Mouse (Mus musculus) heart, embryonic 16.5 days (tissue): ENCODE data around the gene Etv6. TPM values are rescaled to one million over a fixed set of nuclear protein-coding genes. Genes with fewer than 3 reads are reported as not detected.

Experiments used
- ATAC-seq: fragments of 200-750 bp; cut with Nextera tagmentation; replicated peaks from 2 replicates; pipeline ENCODE4 v1.8.0; 2017; ENCODE audit warnings: moderate number of reproducible peaks; ENCODE audit not compliant: insufficient read depth, low FRiP score; ENCODE audit errors: extremely low read depth
- H3K27ac ChIP-seq: fragments of 300-500 bp; sonication (generic); 2 replicates; pipeline ENCODE4 v1.5.1; 2014; ENCODE audit warnings: mild to moderate bottlenecking, low read length, control low read depth, moderate library complexity
- H3K27me3 ChIP-seq: fragments of 300-500 bp; sonication (generic); 2 replicates; pipeline ENCODE4 v1.6.1; 2014; ENCODE audit warnings: low read length, mixed read lengths; ENCODE audit not compliant: control insufficient read depth, insufficient read depth
- H3K36me3 ChIP-seq: fragments of 300-500 bp; sonication (generic); 2 replicates; pipeline ENCODE4 v1.6.1; 2014; ENCODE audit not compliant: control insufficient read depth, insufficient read depth
- H3K4me1 ChIP-seq: fragments of 300-500 bp; sonication (generic); 2 replicates; pipeline ENCODE4 v1.6.1; 2014; ENCODE audit warnings: low read length, mixed read lengths; ENCODE audit not compliant: control insufficient read depth, insufficient read depth
- H3K4me2 ChIP-seq: fragments of 300-500 bp; sonication (generic); 2 replicates; pipeline ENCODE4 v1.6.1; 2014; ENCODE audit warnings: low read depth, mild to moderate bottlenecking, control low read depth, low read length
- H3K4me3 ChIP-seq: fragments of 300-500 bp; sonication (generic); 2 replicates; pipeline ENCODE4 v1.5.1; 2014; ENCODE audit warnings: mild to moderate bottlenecking, control low read depth, low read length
- H3K9ac ChIP-seq: fragments of 300-500 bp; sonication (generic); 2 replicates; pipeline ENCODE4 v1.6.1; 2014; ENCODE audit warnings: low read length, control low read depth
- H3K9me3 ChIP-seq: fragments of 300-500 bp; sonication (generic); replicated peaks from 2 replicates; pipeline ENCODE4 v1.6.1; 2016; ENCODE audit warnings: low read length; ENCODE audit not compliant: control insufficient read depth
- whole genome bisulfite sequencing: fragments of 180-500 bp; shearing (Covaris S2); extraction: QIAGEN DNeasy Blood & Tissue Kit; methylation state at CpG from one replicate; pipeline ENCODE4 v1.1.7; 2014; 5-methylcytosine and 5-hydroxymethylcytosine counted together
- polyA plus RNA-seq: library from polyadenylated mRNA; unstranded; fragments of >200 nt; fragmentation: Nextera tagmentation; extraction: Ambion mirVana; gene quantifications from 2 replicates; pipeline ENCODE4 v1.2.1, GENCODE M21; 2015

Gene Etv6
- polyA plus RNA-seq, 1 experiment from 2014 or later: 12.3 TPM

- Histone ChIP-seq H3K4me3 (no peak overlapping the region), H3K9ac (no peak overlapping the region), H3K9me3 (0 out of 2 replicates have a peak, but pooled peaks cover 6% of the 10 kb centered on the region), H3K4me1 (no peaks in the 10 kb centered on the region), H3K27ac (no peak overlapping the region), H3K4me2 (no peak overlapping the region), H3K36me3 (no peaks in the 10 kb centered on the region), H3K27me3 (no peaks in the 10 kb centered on the region)
- 86% methylated on average over 2 of the region's 2 CpGs for WGBS
- no peak for ATAC-seq
Observed at GRCm38 (mm10) chr6:134026264-134026663, 9.2 kb upstream of the Etv6 start.

- no peaks in the 10 kb centered on the region for H3K4me1 ChIP-seq
- no peak overlapping the region for H3K27ac ChIP-seq
- no peak overlapping the region for H3K4me2 ChIP-seq
- H3K4me3 ChIP-seq: no peak overlapping the region
- ATAC-seq: no peak
- WGBS: 91% methylated on average over 4 of the region's 4 CpGs
- no peak overlapping the region for H3K9ac ChIP-seq
- 0 out of 2 replicates have a peak, but pooled peaks cover 6% of the 10 kb centered on the region for H3K9me3 ChIP-seq
- H3K27me3 ChIP-seq: no peaks in the 10 kb centered on the region
- H3K36me3 ChIP-seq: no peaks in the 10 kb centered on the region
Observed at GRCm38 (mm10) chr6:134027022-134027421, 8.5 kb upstream of the Etv6 start.

- WGBS: 35% methylated on average over 7 of the region's 7 CpGs
- Histone ChIP-seq H3K9ac (no peak overlapping the region), H3K27me3 (no peaks in the 10 kb centered on the region), H3K36me3 (no peaks in the 10 kb centered on the region), H3K9me3 (0 out of 2 replicates have a peak, but pooled peaks cover 6% of the 10 kb centered on the region), H3K4me2 (no peak overlapping the region), H3K4me3 (no peak overlapping the region), H3K27ac (no peak overlapping the region), H3K4me1 (peaks cover 7% of the 10 kb centered on the region; the same call in 1 of the 2 replicates)
- ATAC-seq: no peak
Observed at GRCm38 (mm10) chr6:134032451-134032850, 3.0 kb upstream of the Etv6 start.

GRCm38 (mm10) chr6:134034436-134034835, 1.1 kb upstream of the Etv6 start:
- Histone ChIP-seq H3K4me2 (peak overlapping the region; percentile 63), H3K9ac (peak overlapping the region; percentile 96), H3K9me3 (no peaks in the 10 kb centered on the region), H3K4me1 (peaks cover 24% of the 10 kb centered on the region), H3K4me3 (peak overlapping the region; percentile 77), H3K27me3 (no peaks in the 10 kb centered on the region), H3K27ac (peak overlapping the region; percentile 100), H3K36me3 (no peaks in the 10 kb centered on the region)
- 1% methylated on average over 8 of the region's 8 CpGs for WGBS
- no peak for ATAC-seq

- H3K9me3 ChIP-seq: no peaks in the 10 kb centered on the region
- peak; percentile 88 for ATAC-seq
- H3K4me3 ChIP-seq: peak overlapping the region; percentile 77
- H3K4me1 ChIP-seq: peaks cover 27% of the 10 kb centered on the region
- under 1% methylated on average over 55 of the region's 55 CpGs for WGBS
- peak overlapping the region; percentile 100 for H3K27ac ChIP-seq
- H3K9ac ChIP-seq: peak overlapping the region; percentile 96
- H3K36me3 ChIP-seq: no peaks in the 10 kb centered on the region
- peak overlapping the region; percentile 63 for H3K4me2 ChIP-seq
- no peaks in the 10 kb centered on the region for H3K27me3 ChIP-seq
Observed at GRCm38 (mm10) chr6:134034904-134035489, 503 bp upstream of the Etv6 start.

GRCm38 (mm10) chr6:134036491-134036911, 1.0 kb downstream of the Etv6 start:
- Histone ChIP-seq H3K9ac (peak overlapping the region; percentile 96), H3K9me3 (no peaks in the 10 kb centered on the region), H3K4me3 (peak overlapping the region; percentile 77), H3K36me3 (no peaks in the 10 kb centered on the region), H3K4me2 (peak overlapping the region; percentile 63), H3K27ac (peak overlapping the region; percentile 100), H3K27me3 (no peaks in the 10 kb centered on the region), H3K4me1 (peaks cover 40% of the 10 kb centered on the region)
- WGBS: 2% methylated on average over 8 of the region's 8 CpGs
- ATAC-seq: no peak

GRCm38 (mm10) chr6:134036951-134037431, 1.5 kb downstream of the Etv6 start:
- H3K36me3 ChIP-seq: no peaks in the 10 kb centered on the region
- no peaks in the 10 kb centered on the region for H3K27me3 ChIP-seq
- peak overlapping the region; percentile 100 for H3K27ac ChIP-seq
- 8% methylated on average over 3 of the region's 3 CpGs for WGBS
- no peak for ATAC-seq
- peak overlapping the region; percentile 77 for H3K4me3 ChIP-seq
- no peaks in the 10 kb centered on the region for H3K9me3 ChIP-seq
- H3K4me1 ChIP-seq: peaks cover 45% of the 10 kb centered on the region
- H3K4me2 ChIP-seq: peak overlapping the region; percentile 63
- peak overlapping the region; percentile 96 for H3K9ac ChIP-seq

GRCm38 (mm10) chr6:134037960-134038359, 2.5 kb downstream of the Etv6 start:
- WGBS: 16% methylated on average over 10 of the region's 10 CpGs
- Histone ChIP-seq H3K27ac (no peak overlapping the region), H3K4me3 (peak overlapping the region; percentile 77), H3K9ac (peak overlapping the region; percentile 96), H3K4me2 (peak overlapping the region; percentile 63), H3K9me3 (no peaks in the 10 kb centered on the region), H3K36me3 (no peaks in the 10 kb centered on the region), H3K4me1 (peaks cover 53% of the 10 kb centered on the region), H3K27me3 (no peaks in the 10 kb centered on the region)
- ATAC-seq: no peak

- peaks cover 63% of the 10 kb centered on the region for H3K4me1 ChIP-seq
- WGBS: 10% methylated on average over 6 of the region's 6 CpGs
- H3K27ac ChIP-seq: peak overlapping the region; percentile 11
- peak overlapping the region; percentile 63 for H3K4me2 ChIP-seq
- H3K27me3 ChIP-seq: no peaks in the 10 kb centered on the region
- H3K9ac ChIP-seq: peak overlapping the region; percentile 30; the same call in 1 of the 2 replicates
- H3K4me3 ChIP-seq: peak overlapping the region; percentile 0
- ATAC-seq: no peak
- H3K36me3 ChIP-seq: no peaks in the 10 kb centered on the region
- H3K9me3 ChIP-seq: no peaks in the 10 kb centered on the region
Observed at GRCm38 (mm10) chr6:134038881-134039280, 3.4 kb downstream of the Etv6 start.
